Mouse (Mus musculus) small intestine, adult 2 months (tissue): ENCODE results near the gene Rab8a. TPM values are rescaled to one million over a fixed set of nuclear protein-coding genes. Genes with fewer than 3 reads are reported as not detected.

Experiments used
- H3K27ac ChIP-seq: fragments of 200-500 bp; 2 replicates; pipeline ENCODE4 v1.5.1; 2012; ENCODE audit warnings: low read depth, low read length, control low read depth, inconsistent platforms; ENCODE audit not compliant: insufficient read depth
- H3K27me3 ChIP-seq: fragments of 200-500 bp; 2 replicates; pipeline ENCODE4 v1.6.1; 2012; ENCODE audit warnings: mild to moderate bottlenecking, moderate library complexity, low read length, inconsistent platforms; ENCODE audit not compliant: control insufficient read depth, insufficient read depth
- H3K36me3 ChIP-seq: fragments of 200-500 bp; 2 replicates; pipeline ENCODE4 v1.6.1; 2012; ENCODE audit warnings: mild to moderate bottlenecking, low read length, control low read depth, inconsistent platforms; ENCODE audit not compliant: control insufficient read depth, insufficient read depth
- H3K4me1 ChIP-seq: fragments of 200-500 bp; 2 replicates; pipeline ENCODE4 v1.6.1; 2012; ENCODE audit warnings: low read length, inconsistent platforms, mixed read lengths; ENCODE audit not compliant: control insufficient read depth, insufficient read depth, insufficient read length
- H3K4me3 ChIP-seq: fragments of 200-500 bp; 2 replicates; pipeline ENCODE4 v1.5.1; 2012; ENCODE audit warnings: low read depth, mild to moderate bottlenecking, control low read depth, inconsistent platforms, low read length, moderate library complexity
- CTCF ChIP-seq: fragments of 200-500 bp; IDR thresholded peaks from 2 replicates; pipeline ENCODE4 v1.5.1; 2012; ENCODE audit warnings: low read depth, mild to moderate bottlenecking, control low read depth, inconsistent platforms, low read length, moderate library complexity, mixed read lengths; ENCODE audit not compliant: insufficient replicate concordance, insufficient read length; ENCODE audit errors: extremely low read depth
- POLR2A ChIP-seq: fragments of 200-500 bp; IDR thresholded peaks from 2 replicates; pipeline ENCODE4 v1.6.1; 2012; ENCODE audit warnings: low read depth, mild to moderate bottlenecking, control low read depth, inconsistent platforms, low read length, moderate library complexity
- WGBS: fragments of 180-500 bp; shearing (Covaris S2); methylation state at CpG from one replicate; pipeline ENCODE4 v1.1.7; 2018; 5-methylcytosine and 5-hydroxymethylcytosine counted together
- polyA plus RNA-seq: library from polyadenylated mRNA; depleted of rRNA; stranded (reverse); fragments of >200 nt; gene quantifications from 2 replicates; pipeline ENCODE4 v1.2.3, GENCODE M21; 2012

Rab8a gene
- polyA plus RNA-seq, 1 experiment: 58.9 TPM

- Histone ChIP-seq H3K4me1 (peaks cover 5% of the 10 kb centered on the region), H3K4me3 (peak overlapping the region; percentile 66), H3K36me3 (peaks cover 20% of the 10 kb centered on the region), H3K27me3 (no peaks in the 10 kb centered on the region), H3K27ac (peak overlapping the region; percentile 97)
- WGBS: under 1% methylated on average over 18 of the region's 18 CpGs
- TF ChIP-seq CTCF (no peak), POLR2A (peak; percentile 57; the same call in 1 of the 2 replicates)
Measured at GRCm38 (mm10) chr8:72136302-72136978, 24.6 kb upstream of the Rab8a start.

- Histone ChIP-seq H3K27ac (no peak overlapping the region), H3K27me3 (no peaks in the 10 kb centered on the region), H3K36me3 (peaks cover 28% of the 10 kb centered on the region), H3K4me3 (no peak overlapping the region), H3K4me1 (peaks cover 4% of the 10 kb centered on the region)
- no peak for TF ChIP-seq POLR2A
- TF ChIP-seq CTCF: no peak
- WGBS: 88% methylated on average over 2 of the region's 2 CpGs
Measured at GRCm38 (mm10) chr8:72137431-72137830, 23.6 kb upstream of the Rab8a start.

GRCm38 (mm10) chr8:72138456-72138855, 22.5 kb upstream of the Rab8a start:
- H3K4me3 ChIP-seq: no peak overlapping the region
- no peak overlapping the region for H3K27ac ChIP-seq
- H3K4me1 ChIP-seq: peaks cover 4% of the 10 kb centered on the region
- H3K36me3 ChIP-seq: peaks cover 32% of the 10 kb centered on the region
- 92% methylated on average over 5 of the region's 5 CpGs for WGBS
- TF ChIP-seq POLR2A (no peak), CTCF (no peak)
- no peaks in the 10 kb centered on the region for H3K27me3 ChIP-seq

GRCm38 (mm10) chr8:72143256-72143824, 17.7 kb upstream of the Rab8a start:
- H3K4me1 ChIP-seq: no peaks in the 10 kb centered on the region; the same call in 1 of the 2 replicates
- H3K27me3 ChIP-seq: no peaks in the 10 kb centered on the region
- no peak overlapping the region for H3K27ac ChIP-seq
- 94% methylated on average over 13 of the region's 13 CpGs for WGBS
- H3K36me3 ChIP-seq: peaks cover 63% of the 10 kb centered on the region
- no peak overlapping the region for H3K4me3 ChIP-seq
- TF ChIP-seq CTCF: no peak
- no peak for TF ChIP-seq POLR2A

GRCm38 (mm10) chr8:72144345-72144975, 16.5 kb upstream of the Rab8a start:
- 80% methylated on average over 5 of the region's 5 CpGs for WGBS
- Histone ChIP-seq H3K36me3 (peaks cover 62% of the 10 kb centered on the region), H3K27me3 (no peaks in the 10 kb centered on the region)

GRCm38 (mm10) chr8:72145511-72145910, 15.5 kb upstream of the Rab8a start:
- Histone ChIP-seq H3K4me3 (no peak overlapping the region), H3K36me3 (peaks cover 65% of the 10 kb centered on the region), H3K27me3 (no peaks in the 10 kb centered on the region), H3K4me1 (no peaks in the 10 kb centered on the region), H3K27ac (no peak overlapping the region)
- WGBS: 86% methylated on average over 3 of the region's 3 CpGs
- TF ChIP-seq POLR2A (no peak), CTCF (no peak)

More at GRCm38 (mm10) chr8:72144345-72144975, 16.5 kb upstream of the Rab8a start:
- H3K4me3 ChIP-seq: no peak overlapping the region
- no peak overlapping the region for H3K27ac ChIP-seq
- H3K4me1 ChIP-seq: no peaks in the 10 kb centered on the region
- TF ChIP-seq CTCF (no peak), POLR2A (no peak)

- H3K27ac ChIP-seq: no peak overlapping the region
- no peaks in the 10 kb centered on the region for H3K27me3 ChIP-seq
- no peak overlapping the region for H3K4me3 ChIP-seq
- H3K4me1 ChIP-seq: no peaks in the 10 kb centered on the region
- H3K36me3 ChIP-seq: peaks cover 65% of the 10 kb centered on the region
- TF ChIP-seq POLR2A: no peak
- TF ChIP-seq CTCF: no peak
- 19% methylated on average over 1 of the region's 1 CpGs for WGBS
Measured at GRCm38 (mm10) chr8:72146056-72146455, 14.9 kb upstream of the Rab8a start.
